Mouse (Mus musculus): ENCODE results near the gene Sema3g. TPM values are rescaled to one million over a fixed set of nuclear protein-coding genes. Genes with fewer than 3 reads are reported as not detected.

Gene Sema3g
- total and polyA plus RNA-seq, 3 experiments: 0.04 to 0.25 TPM; not detected in 1

- no peaks in the 10 kb centered on the region for H3K9me3 ChIP-seq (replicated peaks; ENCODE audit: insufficient read depth, low read length)
- DNase-seq (ENCODE audit: low read depth, low spot score): no peak
- peaks cover 0 to 6% of the 10 kb centered on the region in 2 experiments; a peak in 2 of 4 replicates for H3K36me3 ChIP-seq (ENCODE audit: control insufficient read depth in 1 of 2, insufficient read depth in 2 of 2, low read length in 2 of 2)
- no peaks in the 10 kb centered on the region for H3K4me1 ChIP-seq (ENCODE audit: control insufficient read depth in 1 of 2, insufficient read depth in 2 of 2, low read length in 2 of 2)
- TF ChIP-seq UBTF (IDR thresholded peaks at IDR 0.05; ENCODE audit: borderline replicate concordance, insufficient read depth, low read depth, low read length) (no peak), RCOR1 (IDR thresholded peaks at IDR 0.05; ENCODE audit: low read depth, low read length) (no peak), CHD2 (IDR thresholded peaks at IDR 0.05; ENCODE audit: low read length) (no peak)
- no peak overlapping the region for H3K9ac ChIP-seq (ENCODE audit: control insufficient read depth, low read depth, low read length, poor library complexity, severe bottlenecking)
- H3K27ac ChIP-seq (ENCODE audit: control insufficient read depth, low read depth, low read length): no peak overlapping the region
- H3K79me2 ChIP-seq (ENCODE audit: control insufficient read depth, insufficient read depth, low read length, poor library complexity): no peaks in the 10 kb centered on the region
- H3K27me3 ChIP-seq (ENCODE audit: control insufficient read depth in 1 of 2, insufficient read depth in 2 of 2, low read length in 2 of 2): no peaks in the 10 kb centered on the region
- no peak overlapping the region for H3K4me3 ChIP-seq (ENCODE audit: control insufficient read depth in 1 of 2, insufficient read depth in 1 of 2, low read depth in 2 of 2, low read length in 2 of 2)
These were observed 37.8 kb upstream of the Sema3g start for GRCm38 (mm10) chr14:31179677-31180365.

GRCm38 (mm10) chr14:31181512-31181911 is 36.1 kb upstream of the Sema3g start:
- no peaks in the 10 kb centered on the region for H3K9me3 ChIP-seq (replicated peaks; ENCODE audit: insufficient read depth, low read length)
- no peaks in the 10 kb centered on the region for H3K4me1 ChIP-seq (ENCODE audit: control insufficient read depth in 1 of 2, insufficient read depth in 2 of 2, low read length in 2 of 2)
- H3K27ac ChIP-seq (ENCODE audit: control insufficient read depth, low read depth, low read length): no peak overlapping the region
- TF ChIP-seq USF1 (IDR thresholded peaks at IDR 0.05; ENCODE audit: low read depth, low read length): no peak
- TF ChIP-seq NRF1 (IDR thresholded peaks at IDR 0.05; ENCODE audit: insufficient read depth, low read depth, low read length, poor library complexity, severe bottlenecking): no peak
- no peak for TF ChIP-seq SIN3A (IDR thresholded peaks at IDR 0.05; ENCODE audit: low read length)
- no peak for TF ChIP-seq POLR2A (IDR thresholded peaks at IDR 0.05; ENCODE audit: control insufficient read depth in 1 of 2, insufficient read depth in 1 of 2, low read depth in 1 of 2, low read length in 2 of 2, poor library complexity in 1 of 2)
- TF ChIP-seq MEF2A (IDR thresholded peaks at IDR 0.05; ENCODE audit: extremely low read depth, insufficient replicate concordance, low read depth, low read length, poor library complexity, severe bottlenecking): no peak
- no peak for TF ChIP-seq GATA1 (IDR thresholded peaks at IDR 0.05; ENCODE audit: low read depth, low read length)
- no peak for TF ChIP-seq CHD1 (IDR thresholded peaks at IDR 0.05; ENCODE audit: low read depth, low read length)
- no peak for TF ChIP-seq BHLHE40 (IDR thresholded peaks at IDR 0.05; ENCODE audit: borderline replicate concordance, low read depth, low read length)
- no peak for TF ChIP-seq MAFK (IDR thresholded peaks at IDR 0.05; ENCODE audit: borderline replicate concordance, low read depth, low read length)
- TF ChIP-seq RCOR1 (IDR thresholded peaks at IDR 0.05; ENCODE audit: low read depth, low read length): no peak
- TF ChIP-seq TCF12 (IDR thresholded peaks at IDR 0.05; ENCODE audit: low read depth, low read length): no peak
- TF ChIP-seq UBTF (IDR thresholded peaks at IDR 0.05; ENCODE audit: borderline replicate concordance, insufficient read depth, low read depth, low read length): no peak
- TF ChIP-seq ZC3H11A (IDR thresholded peaks at IDR 0.05; ENCODE audit: low read depth, low read length): no peak
- TF ChIP-seq ETS1 (IDR thresholded peaks at IDR 0.05; ENCODE audit: low read depth, low read length): no peak
- no peak for TF ChIP-seq MAZ (IDR thresholded peaks at IDR 0.05; ENCODE audit: low read depth, low read length)
- TF ChIP-seq TAL1 (IDR thresholded peaks at IDR 0.05; ENCODE audit: low read length): no peak
- TF ChIP-seq USF2 (IDR thresholded peaks at IDR 0.05; ENCODE audit: borderline replicate concordance in 1 of 2, insufficient read depth in 1 of 2, low read depth in 1 of 2, low read length in 2 of 2): no peak
- TF ChIP-seq POLR2AphosphoS5 (IDR thresholded peaks at IDR 0.05; ENCODE audit: borderline replicate concordance, low read depth, low read length): no peak
- TF ChIP-seq E2F4 (IDR thresholded peaks at IDR 0.05; ENCODE audit: borderline replicate concordance, low read depth, low read length): no peak
- TF ChIP-seq MYC (IDR thresholded peaks at IDR 0.05; ENCODE audit: low read depth, low read length): no peak
- no peak for DNase-seq (ENCODE audit: low read depth, low spot score)
- H3K27me3 ChIP-seq (ENCODE audit: control insufficient read depth in 1 of 2, insufficient read depth in 2 of 2, low read length in 2 of 2): no peaks in the 10 kb centered on the region
- H3K36me3 ChIP-seq (ENCODE audit: control insufficient read depth in 1 of 2, insufficient read depth in 2 of 2, low read length in 2 of 2): peaks cover 0 to 9% of the 10 kb centered on the region in 2 experiments; a peak in 2 of 4 replicates
- no peaks in the 10 kb centered on the region for H3K79me2 ChIP-seq (ENCODE audit: control insufficient read depth, insufficient read depth, low read length, poor library complexity)
- no peak overlapping the region for H3K4me3 ChIP-seq (ENCODE audit: control insufficient read depth in 1 of 2, insufficient read depth in 1 of 2, low read depth in 2 of 2, low read length in 2 of 2)
- no peak overlapping the region for H3K9ac ChIP-seq (ENCODE audit: control insufficient read depth, low read depth, low read length, poor library complexity, severe bottlenecking)
